Mouse (Mus musculus): ENCODE results near the gene Sp9. TPM values are rescaled to one million over a fixed set of nuclear protein-coding genes. Genes with fewer than 3 reads are reported as not detected.

Sp9 gene
- polyA plus RNA-seq, 1 experiment from 2014 or later: not detected

DNA sequence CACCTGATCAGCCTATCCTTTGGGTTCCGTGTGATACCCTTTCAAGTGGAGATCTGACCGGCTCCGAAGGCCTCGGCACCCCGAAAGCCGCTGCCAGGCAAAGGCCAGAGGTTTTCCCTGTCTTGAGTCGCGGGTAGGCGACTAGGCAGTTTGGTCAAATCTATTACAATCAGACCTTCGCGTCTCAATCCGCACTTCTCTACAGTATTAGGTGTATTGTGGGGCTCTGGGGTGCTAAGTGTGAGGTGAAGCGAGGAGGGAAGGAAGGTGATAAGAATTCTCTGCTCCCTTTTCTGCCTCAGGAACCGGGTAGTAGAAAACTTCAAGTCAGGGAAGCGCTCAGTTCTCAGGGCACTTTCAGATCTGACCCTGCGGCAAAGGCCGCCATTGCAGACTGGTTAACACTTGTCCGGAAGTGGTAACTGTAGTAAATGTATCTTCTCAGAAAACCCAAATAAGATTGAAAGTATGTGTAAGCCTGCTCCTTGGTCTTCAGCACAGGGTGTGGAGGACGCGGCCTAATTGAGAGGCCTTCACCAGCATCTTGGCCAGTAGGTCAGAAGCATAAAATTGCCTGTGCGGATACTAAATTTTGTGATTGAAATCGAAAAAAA, 9.4 kb downstream of the Sp9 start:
- DNase-seq (ENCODE audit: low spot score) (no peak), ATAC-seq (replicated peaks; ENCODE audit: low FRiP score, low read depth) (no peak)
- H3K4me3 ChIP-seq (replicated peaks; ENCODE audit: low read depth, low read length): 0 out of 2 replicates have a peak overlapping the region, but pooled peaks have one; percentile 4
- no peak for TF ChIP-seq CTCF (IDR thresholded peaks at IDR 0.05; ENCODE audit: low read depth)
- 19% methylated on average over 22 of the region's 22 CpGs for WGBS
- peaks cover 27% of the 10 kb centered on the region for H3K27me3 ChIP-seq (ENCODE audit: insufficient read depth, low read length)
- H3K4me2 ChIP-seq (ENCODE audit: low read length): no peak overlapping the region
- no peaks in the 10 kb centered on the region for H3K36me3 ChIP-seq (ENCODE audit: insufficient read depth, low read length)
- no peaks in the 10 kb centered on the region for H3K9me3 ChIP-seq (replicated peaks; ENCODE audit: low read length)
- no peak overlapping the region for H3K27ac ChIP-seq
- H3K9ac ChIP-seq (ENCODE audit: low read depth, low read length): no peak overlapping the region
- peaks cover 7% of the 10 kb centered on the region for H3K4me1 ChIP-seq (replicated peaks; ENCODE audit: insufficient read depth, low read length)

DNA sequence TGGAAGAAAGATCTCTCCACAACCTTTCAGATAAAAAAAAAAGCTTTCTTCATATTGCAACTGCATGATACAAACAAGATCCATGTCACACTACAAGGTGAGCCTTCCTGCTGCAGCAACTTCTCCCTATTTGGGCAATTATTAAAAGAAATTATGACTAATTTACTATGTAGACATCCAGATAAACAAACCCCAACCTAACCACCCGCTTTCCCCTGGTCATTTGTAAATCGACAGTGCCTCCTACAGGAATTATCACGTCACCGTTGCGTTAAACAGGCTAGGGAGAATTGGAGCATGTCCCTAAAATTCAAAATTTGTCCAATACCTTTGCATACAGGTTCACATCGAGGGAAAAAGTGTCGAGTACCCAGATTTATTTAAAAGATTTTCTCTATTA, 10.0 kb downstream of the Sp9 start:
- no peaks in the 10 kb centered on the region for H3K9me3 ChIP-seq (replicated peaks; ENCODE audit: low read length)
- H3K4me3 ChIP-seq (replicated peaks; ENCODE audit: low read depth, low read length): no peak overlapping the region
- H3K27ac ChIP-seq: no peak overlapping the region
- WGBS: 15% methylated on average over 7 of the region's 7 CpGs
- no peak for ATAC-seq (replicated peaks; ENCODE audit: low FRiP score, low read depth)
- TF ChIP-seq CTCF (IDR thresholded peaks at IDR 0.05; ENCODE audit: low read depth): peak; percentile 65
- no peak overlapping the region for H3K9ac ChIP-seq (ENCODE audit: low read depth, low read length)
- H3K27me3 ChIP-seq (ENCODE audit: insufficient read depth, low read length): peaks cover 25% of the 10 kb centered on the region
- DNase-seq (ENCODE audit: low spot score): peak; percentile 54
- peaks cover 7% of the 10 kb centered on the region for H3K4me1 ChIP-seq (replicated peaks; ENCODE audit: insufficient read depth, low read length)
- H3K36me3 ChIP-seq (ENCODE audit: insufficient read depth, low read length): no peaks in the 10 kb centered on the region
- no peak overlapping the region for H3K4me2 ChIP-seq (ENCODE audit: low read length)

DNA sequence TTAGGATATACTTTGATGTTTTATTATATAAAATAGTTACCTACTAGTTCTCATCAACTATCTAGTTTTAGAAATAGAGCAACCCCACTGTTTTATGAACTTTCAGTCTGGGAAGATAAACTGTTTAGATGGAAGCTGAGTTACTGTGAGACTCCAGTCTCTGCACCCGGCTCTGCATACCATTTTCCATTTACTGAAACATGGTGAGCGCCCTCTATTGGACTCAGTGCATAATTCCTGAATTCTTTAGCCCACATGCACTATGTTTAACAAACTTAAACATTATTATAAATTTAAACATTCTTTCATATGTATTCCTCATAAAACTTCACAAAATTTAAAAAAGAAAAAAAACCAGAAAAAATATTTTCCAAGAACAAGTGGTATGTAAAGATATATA, 13.9 kb downstream of the Sp9 start:
- ATAC-seq (replicated peaks; ENCODE audit: low FRiP score, low read depth) (no peak), DNase-seq (ENCODE audit: low spot score) (peak; percentile 77)
- H3K9ac ChIP-seq (ENCODE audit: low read depth, low read length): no peak overlapping the region
- TF ChIP-seq CTCF (IDR thresholded peaks at IDR 0.05; ENCODE audit: low read depth): peak; percentile 65
- WGBS: 9% methylated on average over 2 of the region's 2 CpGs
- peaks cover under 1% of the 10 kb centered on the region; the same call in 1 of the 2 replicates for H3K4me1 ChIP-seq (replicated peaks; ENCODE audit: insufficient read depth, low read length)
- H3K27me3 ChIP-seq (ENCODE audit: insufficient read depth, low read length): peaks cover 8% of the 10 kb centered on the region
- H3K27ac ChIP-seq: no peak overlapping the region
- H3K4me3 ChIP-seq (replicated peaks; ENCODE audit: low read depth, low read length): no peak overlapping the region
- no peaks in the 10 kb centered on the region for H3K9me3 ChIP-seq (replicated peaks; ENCODE audit: low read length)
- H3K4me2 ChIP-seq (ENCODE audit: low read length): no peak overlapping the region
- 0 out of 2 replicates have a peak, but pooled peaks cover 4% of the 10 kb centered on the region for H3K36me3 ChIP-seq (ENCODE audit: insufficient read depth, low read length)

DNA sequence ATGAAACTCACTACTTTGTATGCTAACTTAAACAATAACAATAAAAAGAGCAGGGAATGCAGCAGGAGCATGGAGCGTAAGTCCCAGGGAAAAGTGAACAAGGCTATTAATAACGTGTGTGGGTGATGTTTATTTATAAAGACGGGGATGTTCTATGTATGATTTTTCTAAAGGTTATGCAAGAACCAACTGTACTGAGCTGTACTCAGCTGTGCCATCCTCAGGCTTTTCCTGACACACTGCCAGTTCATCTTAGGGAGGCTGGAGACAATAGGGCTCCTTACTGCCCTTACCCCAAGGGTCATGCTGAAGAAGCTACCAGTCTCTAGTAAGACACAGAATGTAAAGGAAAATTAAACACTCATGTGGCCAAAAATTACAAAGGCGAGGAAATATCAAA, 19.4 kb downstream of the Sp9 start:
- H3K9ac ChIP-seq (ENCODE audit: low read depth, low read length): no peak overlapping the region
- no peaks in the 10 kb centered on the region for H3K27me3 ChIP-seq (ENCODE audit: insufficient read depth, low read length)
- no peak for TF ChIP-seq CTCF (IDR thresholded peaks at IDR 0.05; ENCODE audit: low read depth)
- H3K4me2 ChIP-seq (ENCODE audit: low read length): no peak overlapping the region
- no peak overlapping the region for H3K27ac ChIP-seq
- H3K36me3 ChIP-seq (ENCODE audit: insufficient read depth, low read length): 0 out of 2 replicates have a peak, but pooled peaks cover 21% of the 10 kb centered on the region
- H3K4me1 ChIP-seq (replicated peaks; ENCODE audit: insufficient read depth, low read length): no peaks in the 10 kb centered on the region
- H3K9me3 ChIP-seq (replicated peaks; ENCODE audit: low read length): no peaks in the 10 kb centered on the region
- DNase-seq (ENCODE audit: low spot score): no peak
- 79% methylated on average over 4 of the region's 4 CpGs for WGBS
- no peak overlapping the region for H3K4me3 ChIP-seq (replicated peaks; ENCODE audit: low read depth, low read length)
- no peak for ATAC-seq (replicated peaks; ENCODE audit: low FRiP score, low read depth)

- Histone ChIP-seq H3K36me3 (ENCODE audit: insufficient read depth, low read length) (0 out of 2 replicates have a peak, but pooled peaks cover 19% of the 10 kb centered on the region), H3K4me1 (replicated peaks; ENCODE audit: insufficient read depth, low read length) (no peaks in the 10 kb centered on the region), H3K4me3 (replicated peaks; ENCODE audit: low read depth, low read length) (no peak overlapping the region), H3K9ac (ENCODE audit: low read depth, low read length) (no peak overlapping the region), H3K27ac (no peak overlapping the region), H3K9me3 (replicated peaks; ENCODE audit: low read length) (no peaks in the 10 kb centered on the region), H3K27me3 (ENCODE audit: insufficient read depth, low read length) (no peaks in the 10 kb centered on the region), H3K4me2 (ENCODE audit: low read length) (no peak overlapping the region)
- ATAC-seq (replicated peaks; ENCODE audit: low FRiP score, low read depth) (no peak), DNase-seq (ENCODE audit: low spot score) (no peak)
- TF ChIP-seq CTCF (IDR thresholded peaks at IDR 0.05; ENCODE audit: low read depth): no peak
- WGBS: 75% methylated on average over 7 of the region's 7 CpGs
These were observed 23.3 kb downstream of the Sp9 start for GRCm38 (mm10) chr2:73295023-73295422.

DNA sequence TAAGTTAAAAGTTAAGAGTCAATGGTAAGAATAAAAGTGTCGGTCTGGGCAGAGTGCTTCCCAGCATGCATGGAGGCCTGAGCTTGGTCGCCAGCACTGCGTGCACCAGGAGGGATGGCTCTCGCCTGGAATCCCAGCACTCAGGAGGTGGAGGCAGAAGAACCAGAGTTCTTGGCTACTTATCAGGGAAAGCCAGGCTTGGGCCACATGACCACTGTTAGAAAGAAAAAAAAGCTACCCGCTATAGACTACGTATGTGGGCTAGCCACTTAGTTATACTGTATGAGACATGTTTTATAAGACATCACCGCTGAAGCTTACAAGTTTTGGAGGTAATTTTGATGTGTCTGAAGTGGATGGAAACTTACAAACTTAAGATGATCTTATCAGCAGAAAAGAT, 26.4 kb downstream of the Sp9 start:
- 91% methylated on average over 7 of the region's 7 CpGs for WGBS
- DNase-seq (ENCODE audit: low spot score): no peak
- H3K4me2 ChIP-seq (ENCODE audit: low read length): no peak overlapping the region
- no peaks in the 10 kb centered on the region for H3K4me1 ChIP-seq (replicated peaks; ENCODE audit: insufficient read depth, low read length)
- no peak overlapping the region for H3K27ac ChIP-seq
- no peak overlapping the region for H3K9ac ChIP-seq (ENCODE audit: low read depth, low read length)
- peaks cover 16% of the 10 kb centered on the region; the same call in 1 of the 2 replicates for H3K36me3 ChIP-seq (ENCODE audit: insufficient read depth, low read length)
- no peak for TF ChIP-seq CTCF (IDR thresholded peaks at IDR 0.05; ENCODE audit: low read depth)
- ATAC-seq (replicated peaks; ENCODE audit: low FRiP score, low read depth): no peak
- no peak overlapping the region for H3K4me3 ChIP-seq (replicated peaks; ENCODE audit: low read depth, low read length)
- no peaks in the 10 kb centered on the region for H3K9me3 ChIP-seq (replicated peaks; ENCODE audit: low read length)
- H3K27me3 ChIP-seq (ENCODE audit: insufficient read depth, low read length): no peaks in the 10 kb centered on the region

GRCm38 (mm10) chr2:73298841-73299240, 27.1 kb downstream of the Sp9 start:
- ATAC-seq (replicated peaks; ENCODE audit: low FRiP score, low read depth) (no peak), DNase-seq (ENCODE audit: low spot score) (no peak)
- no peak overlapping the region for H3K4me2 ChIP-seq (ENCODE audit: low read length)
- WGBS: 83% methylated on average over 3 of the region's 3 CpGs
- TF ChIP-seq CTCF (IDR thresholded peaks at IDR 0.05; ENCODE audit: low read depth): no peak
- H3K9ac ChIP-seq (ENCODE audit: low read depth, low read length): no peak overlapping the region
- no peak overlapping the region for H3K4me3 ChIP-seq (replicated peaks; ENCODE audit: low read depth, low read length)
- H3K36me3 ChIP-seq (ENCODE audit: insufficient read depth, low read length): peaks cover 15% of the 10 kb centered on the region; the same call in 1 of the 2 replicates
- no peaks in the 10 kb centered on the region for H3K9me3 ChIP-seq (replicated peaks; ENCODE audit: low read length)
- H3K27ac ChIP-seq: no peak overlapping the region
- H3K4me1 ChIP-seq (replicated peaks; ENCODE audit: insufficient read depth, low read length): no peaks in the 10 kb centered on the region
- no peaks in the 10 kb centered on the region for H3K27me3 ChIP-seq (ENCODE audit: insufficient read depth, low read length)

Measured in kidney, postnatal 0 days (tissue).